Mouse (Mus musculus) fat pad, adult 2 months (tissue): ENCODE measurements around the gene Dhx9.
A peak's percentile ranks its signal among the peaks of the same experiment; 100 is the strongest.
"Not testable (repeated sequence)": the region's sequence is repeated elsewhere in the genome, so short reads cannot be mapped to it uniquely, and the experiment has no call there.

Source experiments
- DNase-seq: peaks from one replicate; pipeline ENCODE4 v3.0.0-alpha.2; 2011; ENCODE audit warnings: low read depth, low spot score; ENCODE audit errors: extremely low read depth

Gene Dhx9

GRCm38 (mm10) chr1:153424770-153425584 is 62.5 kb downstream of the Dhx9 start, which contains the start of gene Shcbp1l:
Gene Shcbp1l (plus strand): TSS chr1:153425162.
- DNase-seq = peak; percentile 19

GRCm38 (mm10) chr1:153424271-153424670 is 63.2 kb downstream of the Dhx9 start:
- no peak for DNase-seq

DNA sequence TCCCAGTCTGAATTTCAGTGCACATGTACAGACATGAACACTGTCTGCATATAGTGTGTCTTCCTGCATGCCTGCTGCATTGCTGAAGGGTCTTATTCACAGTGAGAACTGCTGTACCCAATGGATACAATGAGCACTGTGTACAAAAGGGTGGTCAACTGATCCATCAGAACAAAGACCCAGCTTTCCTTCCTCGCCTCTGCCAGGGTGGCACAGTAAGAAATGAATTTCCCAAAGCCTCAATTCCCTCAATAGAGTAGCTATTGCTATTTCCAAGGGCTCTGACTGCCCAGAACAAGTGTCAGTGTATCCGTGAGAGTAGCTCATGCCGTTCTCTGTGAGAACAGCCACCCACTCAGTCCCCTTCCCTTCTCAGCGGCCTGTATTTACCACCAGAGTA is 69.7 kb downstream of the Dhx9 start:
- DNase-seq = not testable (repeated sequence)

DNA sequence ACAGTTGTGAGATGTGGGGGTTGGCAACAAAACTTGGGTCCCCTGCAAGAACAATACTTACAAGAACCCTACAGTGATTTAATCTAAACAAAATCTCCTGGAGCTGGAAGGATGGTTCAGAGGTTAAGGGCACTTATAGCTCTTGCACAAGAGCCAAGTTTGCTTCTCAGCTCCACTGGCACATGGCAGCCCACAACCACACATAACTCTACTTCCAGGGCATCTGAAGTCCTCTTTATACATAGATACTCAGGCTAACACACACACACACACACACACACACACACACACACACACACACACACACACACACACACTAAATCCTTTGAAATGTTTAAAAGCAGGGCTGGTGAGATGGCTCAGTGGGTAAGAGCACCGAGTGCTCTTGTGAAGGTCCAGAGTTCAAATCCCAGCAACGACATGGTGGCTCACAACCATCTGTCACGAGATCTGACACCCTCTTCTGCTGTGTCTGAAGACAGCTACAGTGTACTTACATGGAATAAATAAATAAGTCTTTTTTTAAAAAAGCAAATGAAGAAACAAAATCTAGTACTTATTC is 71.1 kb downstream of the Dhx9 start:
- not testable (repeated sequence) for DNase-seq

DNA sequence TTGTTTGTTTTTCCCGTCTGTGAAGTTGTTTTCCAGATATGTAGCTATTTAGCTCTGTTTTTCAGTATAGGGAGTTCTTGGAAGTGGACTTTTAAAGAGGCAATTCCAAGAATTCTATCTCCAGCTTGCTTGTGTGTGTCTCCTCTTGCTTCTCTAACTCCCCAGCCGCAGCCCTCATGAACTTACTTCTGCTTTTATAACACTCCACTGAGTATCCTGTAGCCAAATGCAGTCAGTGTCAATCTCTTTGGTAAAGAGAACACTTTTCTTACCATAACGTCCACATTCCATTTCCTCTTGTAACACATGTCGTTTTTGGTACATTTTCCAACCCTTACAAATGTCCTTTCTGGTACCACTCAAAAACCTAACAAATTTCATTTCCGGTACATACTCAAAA is 71.7 kb downstream of the Dhx9 start:
- not testable (repeated sequence) for DNase-seq

DNA sequence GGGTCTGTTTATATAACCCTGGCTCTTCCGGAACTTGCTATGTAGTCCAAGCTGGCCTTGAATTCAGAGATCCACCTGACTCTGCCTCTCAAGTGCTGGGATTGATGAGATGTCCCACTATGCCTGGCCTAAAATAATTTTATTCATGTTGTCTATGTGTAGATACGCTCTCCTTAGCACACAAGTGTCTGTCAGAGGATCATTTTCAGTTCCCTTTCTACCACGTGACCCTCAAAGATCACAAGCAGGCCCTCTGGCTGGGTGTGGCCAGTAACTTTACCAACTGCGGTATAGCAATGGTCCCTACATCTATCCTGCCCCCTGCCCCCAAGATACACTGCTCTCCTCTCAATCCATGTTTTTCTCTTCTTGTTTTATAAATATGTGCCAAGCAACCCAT is 72.5 kb downstream of the Dhx9 start:
- DNase-seq = no peak

GRCm38 (mm10) chr1:153414114-153414723 is 73.2 kb downstream of the Dhx9 start:
- DNase-seq = not testable (repeated sequence)

DNA sequence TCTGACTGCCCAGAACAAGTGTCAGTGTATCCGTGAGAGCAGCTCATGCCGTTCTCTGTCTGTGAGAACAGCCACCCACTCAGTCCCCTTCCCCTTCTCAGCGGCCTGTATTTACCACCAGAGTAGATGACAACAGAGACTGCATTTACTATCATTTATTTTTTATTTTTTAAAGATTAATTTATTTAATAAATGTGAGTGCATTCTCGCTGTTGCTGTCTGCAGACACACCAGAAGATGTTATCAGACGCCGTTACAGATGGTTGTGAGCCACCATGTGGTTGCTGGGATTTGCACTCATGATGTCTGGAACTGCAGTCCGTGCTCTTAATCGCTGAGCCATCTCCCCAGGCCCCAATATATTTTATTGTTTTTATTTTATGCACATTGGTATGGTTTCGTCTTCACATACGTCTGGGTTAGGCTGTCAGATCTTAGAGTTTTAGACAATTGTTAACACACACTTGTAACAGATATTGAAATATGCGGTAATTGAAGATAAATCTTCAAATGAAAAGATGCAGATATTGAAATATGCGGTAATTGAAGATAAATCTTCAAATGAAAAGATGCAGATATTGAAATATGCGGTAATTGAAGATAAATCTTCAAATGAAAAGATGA is 74.0 kb downstream of the Dhx9 start:
- DNase-seq = not testable (repeated sequence)

- DNase-seq = not testable (repeated sequence)
Measured at GRCm38 (mm10) chr1:153412663-153413396, 74.6 kb downstream of the Dhx9 start.

- DNase-seq = no peak
Measured at GRCm38 (mm10) chr1:153411723-153412122, 75.7 kb downstream of the Dhx9 start.

GRCm38 (mm10) chr1:153410915-153411314 is 76.5 kb downstream of the Dhx9 start:
- DNase-seq = not testable (repeated sequence)

GRCm38 (mm10) chr1:153408296-153408695 is 79.2 kb downstream of the Dhx9 start:
- DNase-seq = not testable (repeated sequence)

DNA sequence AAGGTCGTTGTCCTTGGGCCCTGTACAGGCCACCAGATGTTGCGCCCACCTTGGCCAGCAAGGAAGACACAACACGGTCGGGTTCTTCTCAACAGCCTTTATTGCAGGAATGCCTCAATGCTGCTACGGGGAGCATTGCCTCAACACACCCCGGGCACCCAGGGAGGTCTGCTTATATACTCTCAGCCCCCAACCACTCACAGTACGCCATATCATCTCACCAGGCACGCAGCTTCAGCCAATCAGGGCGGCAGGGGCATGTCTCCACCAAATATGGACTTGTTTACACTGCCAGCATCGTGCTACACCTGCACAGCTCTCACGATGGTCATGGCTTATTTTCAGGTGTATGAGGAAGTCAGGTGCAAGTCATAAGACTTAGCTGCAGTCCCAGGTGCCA is 79.8 kb downstream of the Dhx9 start:
- not testable (repeated sequence) for DNase-seq
